Mouse (Mus musculus) G1E (cell line): Measurements from ENCODE around the gene Gm10837.

Source experiments
- CTCF ChIP-seq: IDR thresholded peaks from 2 replicates; pipeline ENCODE4 v1.5.1; 2012; ENCODE audit warnings: low read depth, low read length, inconsistent platforms, mixed read lengths
- GATA1 ChIP-seq: IDR thresholded peaks from 2 replicates; pipeline ENCODE4 v1.6.1; 2012; ENCODE audit warnings: borderline replicate concordance, low read length, inconsistent platforms, mixed read lengths
- TAL1 ChIP-seq: conservative IDR thresholded peaks from 2 replicates; pipeline ENCODE4 v1.6.1; 2012; ENCODE audit warnings: low read depth, low read length, inconsistent platforms, mixed read lengths

DNA sequence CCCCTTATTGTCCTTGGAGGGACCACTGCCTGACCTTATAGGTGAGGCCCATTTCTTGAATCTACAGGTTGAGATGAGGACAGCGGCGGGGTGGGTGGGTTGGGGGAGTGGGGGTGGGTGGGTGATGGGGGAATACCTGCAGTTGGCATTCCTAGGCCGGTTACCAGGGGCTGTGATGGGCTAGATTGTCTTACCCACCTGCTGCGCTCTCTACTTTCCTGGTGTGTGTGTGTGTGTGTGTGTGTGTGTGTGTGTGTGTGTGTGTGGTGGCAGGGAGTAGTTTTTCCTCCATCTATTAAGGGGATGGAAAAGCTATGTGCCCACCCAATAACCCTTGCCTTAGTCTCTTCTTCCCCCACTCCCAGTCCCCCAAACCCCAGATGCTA is 5.9 kb upstream of the Gm10837 start:
- TF ChIP-seq CTCF (no peak), GATA1 (no peak), TAL1 (no peak)
